Mouse (Mus musculus) urinary bladder, postnatal 25 days (tissue): ENCODE data around the gene Bfsp2.

Experiments used
- DNase-seq: peaks from one replicate; pipeline ENCODE4 v3.0.0; 2022; ENCODE audit warnings: low spot score

Bfsp2 gene

GRCm38 (mm10) chr9:103485606-103486005 lies 5.4 kb upstream of the Bfsp2 start:
- no peak for DNase-seq

GRCm38 (mm10) chr9:103480603-103481220 lies 492 bp upstream of the Bfsp2 start:
- no peak for DNase-seq

GRCm38 (mm10) chr9:103475414-103475813 lies 4.8 kb downstream of the Bfsp2 start:
- no peak for DNase-seq

- DNase-seq = no peak
Observed at GRCm38 (mm10) chr9:103473915-103474688, 6.1 kb downstream of the Bfsp2 start.

- DNase-seq = no peak
Observed at GRCm38 (mm10) chr9:103471784-103472183, 8.4 kb downstream of the Bfsp2 start.

- DNase-seq = no peak
Observed at GRCm38 (mm10) chr9:103469516-103469915, 10.7 kb downstream of the Bfsp2 start.

GRCm38 (mm10) chr9:103468911-103469310 lies 11.3 kb downstream of the Bfsp2 start:
- no peak for DNase-seq

- DNase-seq = no peak
Observed at GRCm38 (mm10) chr9:103465711-103466220, 14.5 kb downstream of the Bfsp2 start.

- no peak for DNase-seq
Observed at GRCm38 (mm10) chr9:103465293-103465692, 14.9 kb downstream of the Bfsp2 start.

GRCm38 (mm10) chr9:103463833-103464232 lies 16.4 kb downstream of the Bfsp2 start:
- no peak for DNase-seq

- no peak for DNase-seq
Observed at GRCm38 (mm10) chr9:103459839-103460238, 20.4 kb downstream of the Bfsp2 start.

- no peak for DNase-seq
Observed at GRCm38 (mm10) chr9:103459307-103459706, 20.9 kb downstream of the Bfsp2 start.

- no peak for DNase-seq
Observed at GRCm38 (mm10) chr9:103449651-103450050, 30.6 kb downstream of the Bfsp2 start.

GRCm38 (mm10) chr9:103449092-103449491 lies 31.1 kb downstream of the Bfsp2 start:
- DNase-seq = no peak

- no peak for DNase-seq
Observed at GRCm38 (mm10) chr9:103444656-103445055, 35.6 kb downstream of the Bfsp2 start.

- DNase-seq = no peak
Observed at GRCm38 (mm10) chr9:103443824-103444185, 36.4 kb downstream of the Bfsp2 start.

- DNase-seq = no peak
Observed at GRCm38 (mm10) chr9:103443121-103443823, 36.9 kb downstream of the Bfsp2 start.

- no peak for DNase-seq
Observed at GRCm38 (mm10) chr9:103440597-103440996, 39.6 kb downstream of the Bfsp2 start.

- DNase-seq = no peak
Observed at GRCm38 (mm10) chr9:103437104-103437503, 43.1 kb downstream of the Bfsp2 start.

- no peak for DNase-seq
Observed at GRCm38 (mm10) chr9:103434116-103434515, 46.1 kb downstream of the Bfsp2 start.

GRCm38 (mm10) chr9:103432122-103432778 lies 48.0 kb downstream of the Bfsp2 start:
- peak; percentile 19 for DNase-seq

GRCm38 (mm10) chr9:103431718-103432117 lies 48.5 kb downstream of the Bfsp2 start:
- DNase-seq = no peak
